Mouse (Mus musculus) liver, adult 2 months (tissue): ENCODE measurements around the gene Agap1. TPM values are rescaled to one million over a fixed set of nuclear protein-coding genes. Genes with fewer than 3 reads are reported as not detected.

Experiments
- DNase-seq: peaks from one replicate; pipeline ENCODE4 v3.0.0-alpha.2; 2011; ENCODE audit warnings: low read depth, low spot score; ENCODE audit errors: extremely low read depth
- H3K27ac ChIP-seq: fragments of 200-500 bp; replicated peaks from 2 replicates; pipeline ENCODE4 v1.5.1; 2012; ENCODE audit warnings: low read depth, mild to moderate bottlenecking, control low read depth, inconsistent platforms, low read length; ENCODE audit not compliant: insufficient read depth
- H3K27me3 ChIP-seq: fragments of 200-500 bp; 2 replicates; pipeline ENCODE4 v1.6.1; 2012; ENCODE audit warnings: mild to moderate bottlenecking, moderate library complexity, low read length, inconsistent platforms; ENCODE audit not compliant: control insufficient read depth, insufficient read depth
- H3K36me3 ChIP-seq: fragments of 200-500 bp; 2 replicates; pipeline ENCODE4 v1.6.1; 2012; ENCODE audit warnings: low read length, inconsistent platforms; ENCODE audit not compliant: control insufficient read depth, insufficient read depth
- H3K4me1 ChIP-seq: fragments of 200-500 bp; 2 replicates; pipeline ENCODE4 v1.6.1; 2011; ENCODE audit warnings: low read length; ENCODE audit not compliant: control insufficient read depth, insufficient read depth
- H3K4me3 ChIP-seq: fragments of 200-500 bp; 2 replicates; pipeline ENCODE4 v1.5.1; 2011; ENCODE audit warnings: low read depth, mild to moderate bottlenecking, control low read depth, low read length, moderate library complexity; ENCODE audit not compliant: insufficient read depth
- H3K79me2 ChIP-seq: fragments of 200-500 bp; 2 replicates; pipeline ENCODE4 v1.6.1; 2012; ENCODE audit warnings: inconsistent platforms, mild to moderate bottlenecking, low read length, moderate library complexity; ENCODE audit not compliant: control insufficient read depth, insufficient read depth
- H3K9ac ChIP-seq: fragments of 200-500 bp; 2 replicates; pipeline ENCODE4 v1.6.1; 2012; ENCODE audit warnings: low read depth, mild to moderate bottlenecking, control low read depth, inconsistent platforms, low read length
- CTCF ChIP-seq: fragments of 200-500 bp; IDR thresholded peaks from 2 replicates; pipeline ENCODE4 v1.5.1; 2011; ENCODE audit warnings: low read depth, low read length, control low read depth
- POLR2A ChIP-seq: fragments of 200-500 bp; IDR thresholded peaks from 2 replicates; pipeline ENCODE4 v1.6.1; 2011; ENCODE audit warnings: low read length, control low read depth; ENCODE audit not compliant: insufficient read depth; ENCODE audit errors: extremely low read depth
- WGBS: fragments of 180-500 bp; shearing (Covaris S2); methylation state at CpG from one replicate; pipeline ENCODE4 v1.1.7; 2018; 5-methylcytosine and 5-hydroxymethylcytosine counted together
- polyA plus RNA-seq: library from polyadenylated mRNA; depleted of rRNA; stranded (reverse); fragments of >200 nt; gene quantifications from 2 replicates; pipeline ENCODE4 v1.2.3, GENCODE M21; 2012
- total RNA-seq: library from RNA; depleted of rRNA; stranded (reverse); fragments of >200 nt; gene quantifications from 2 replicates; pipeline ENCODE4 v1.2.3, GENCODE M21; 2014

The Agap1 gene
- total and polyA plus RNA-seq, 2 experiments = 3.4 to 3.5 TPM

- Histone ChIP-seq H3K36me3 (no peaks in the 10 kb centered on the region), H3K4me3 (no peak overlapping the region), H3K27ac (no peak overlapping the region), H3K9ac (no peak overlapping the region), H3K79me2 (no peaks in the 10 kb centered on the region), H3K27me3 (no peaks in the 10 kb centered on the region), H3K4me1 (peaks cover 9% of the 10 kb centered on the region)
- DNase-seq = no peak
- no peak for TF ChIP-seq CTCF
- no peak for TF ChIP-seq POLR2A
- WGBS = 100% methylated on average over 3 of the region's 3 CpGs
Observed at GRCm38 (mm10) chr1:89656167-89656566, 201.6 kb downstream of the Agap1 start.

DNA sequence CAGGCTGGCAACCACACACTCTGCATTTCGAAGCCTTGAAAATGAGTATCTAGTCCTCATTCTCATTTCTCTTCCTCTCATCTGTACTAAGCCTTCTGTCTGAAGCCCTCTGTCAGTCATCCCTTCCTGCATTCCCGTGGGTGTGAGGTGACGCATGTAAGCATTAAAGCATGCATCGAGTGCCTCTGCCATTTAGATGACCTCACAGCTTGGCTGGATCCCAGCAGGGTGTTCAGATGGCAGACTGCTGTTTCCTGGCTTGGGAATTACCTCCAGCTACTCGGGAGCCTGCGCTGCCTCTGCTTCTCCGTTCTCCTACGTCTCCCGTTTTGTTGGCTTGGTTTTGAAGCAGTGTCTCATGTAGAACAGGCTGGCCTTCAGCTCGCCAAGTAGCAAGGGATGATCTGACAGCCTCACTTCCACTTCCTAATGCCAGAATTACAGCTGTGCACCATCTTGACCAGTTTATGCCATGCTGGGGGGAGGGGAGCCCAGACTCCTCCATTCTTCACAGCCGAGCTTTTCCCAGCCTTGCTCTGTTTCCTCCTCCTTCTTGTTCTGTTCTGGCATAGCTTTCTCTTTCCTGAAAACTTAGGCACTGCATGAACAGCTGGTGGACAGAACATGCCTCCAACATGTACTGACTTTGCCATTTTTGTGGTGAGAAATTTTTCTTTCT, 202.2 kb downstream of the Agap1 start:
- H3K4me1 ChIP-seq = peaks cover 3% of the 10 kb centered on the region; the same call in 1 of the 2 replicates
- no peak overlapping the region for H3K4me3 ChIP-seq
- H3K79me2 ChIP-seq = no peaks in the 10 kb centered on the region
- WGBS = 76% methylated on average over 11 of the region's 11 CpGs
- no peaks in the 10 kb centered on the region for H3K27me3 ChIP-seq
- TF ChIP-seq CTCF = no peak
- no peak for TF ChIP-seq POLR2A
- no peaks in the 10 kb centered on the region for H3K36me3 ChIP-seq
- DNase-seq = no peak
- no peak overlapping the region for H3K27ac ChIP-seq
- no peak overlapping the region for H3K9ac ChIP-seq

GRCm38 (mm10) chr1:89660804-89661203, 206.2 kb downstream of the Agap1 start:
- Histone ChIP-seq H3K36me3 (peaks cover 4% of the 10 kb centered on the region; the same call in 1 of the 2 replicates), H3K79me2 (no peaks in the 10 kb centered on the region), H3K27ac (no peak overlapping the region), H3K4me1 (no peaks in the 10 kb centered on the region), H3K9ac (no peak overlapping the region), H3K27me3 (no peaks in the 10 kb centered on the region), H3K4me3 (no peak overlapping the region)
- DNase-seq = no peak
- 84% methylated on average over 4 of the region's 4 CpGs for WGBS
- no peak for TF ChIP-seq POLR2A

- Histone ChIP-seq H3K27ac (no peak overlapping the region), H3K9ac (no peak overlapping the region), H3K36me3 (peaks cover 4% of the 10 kb centered on the region; the same call in 1 of the 2 replicates), H3K79me2 (no peaks in the 10 kb centered on the region), H3K4me1 (no peaks in the 10 kb centered on the region; the same call in 1 of the 2 replicates), H3K4me3 (no peak overlapping the region), H3K27me3 (no peaks in the 10 kb centered on the region)
- 83% methylated on average over 5 of the region's 5 CpGs for WGBS
- DNase-seq = no peak
- TF ChIP-seq CTCF (no peak), POLR2A (no peak)
Observed at GRCm38 (mm10) chr1:89666154-89666553, 211.5 kb downstream of the Agap1 start.

GRCm38 (mm10) chr1:89667387-89667786, 212.8 kb downstream of the Agap1 start:
- Histone ChIP-seq H3K27me3 (no peaks in the 10 kb centered on the region), H3K36me3 (peaks cover 4% of the 10 kb centered on the region; the same call in 1 of the 2 replicates)
- TF ChIP-seq CTCF = peak; percentile 12; the same call in 1 of the 2 replicates
- TF ChIP-seq POLR2A = no peak

GRCm38 (mm10) chr1:89668635-89669034, 214.0 kb downstream of the Agap1 start:
- H3K4me1 ChIP-seq = no peaks in the 10 kb centered on the region; the same call in 1 of the 2 replicates
- no peak for DNase-seq
- H3K4me3 ChIP-seq = no peak overlapping the region
- no peak overlapping the region for H3K9ac ChIP-seq
- 87% methylated on average over 9 of the region's 9 CpGs for WGBS
- H3K36me3 ChIP-seq = peaks cover 4% of the 10 kb centered on the region; the same call in 1 of the 2 replicates
- no peak for TF ChIP-seq POLR2A
- no peak for TF ChIP-seq CTCF
- no peaks in the 10 kb centered on the region for H3K79me2 ChIP-seq
- H3K27ac ChIP-seq = no peak overlapping the region
- no peaks in the 10 kb centered on the region for H3K27me3 ChIP-seq

More at GRCm38 (mm10) chr1:89667387-89667786, 212.8 kb downstream of the Agap1 start:
- no peak overlapping the region for H3K4me3 ChIP-seq
- H3K27ac ChIP-seq = no peak overlapping the region
- H3K79me2 ChIP-seq = no peaks in the 10 kb centered on the region
- no peak overlapping the region for H3K9ac ChIP-seq
- H3K4me1 ChIP-seq = no peaks in the 10 kb centered on the region; the same call in 1 of the 2 replicates
- peak; percentile 15 for DNase-seq
- 93% methylated on average over 7 of the region's 7 CpGs for WGBS
